Mouse (Mus musculus) liver, adult 2 months (tissue): ENCODE data around the gene Golga2.

ENCODE experiments used
- CTCF ChIP-seq: fragments of 200-500 bp; IDR thresholded peaks from 2 replicates; pipeline ENCODE4 v1.5.1; 2011; ENCODE audit warnings: low read depth, low read length, control low read depth
- POLR2A ChIP-seq: fragments of 200-500 bp; IDR thresholded peaks from 2 replicates; pipeline ENCODE4 v1.6.1; 2011; ENCODE audit warnings: low read length, control low read depth; ENCODE audit not compliant: insufficient read depth; ENCODE audit errors: extremely low read depth

DNA sequence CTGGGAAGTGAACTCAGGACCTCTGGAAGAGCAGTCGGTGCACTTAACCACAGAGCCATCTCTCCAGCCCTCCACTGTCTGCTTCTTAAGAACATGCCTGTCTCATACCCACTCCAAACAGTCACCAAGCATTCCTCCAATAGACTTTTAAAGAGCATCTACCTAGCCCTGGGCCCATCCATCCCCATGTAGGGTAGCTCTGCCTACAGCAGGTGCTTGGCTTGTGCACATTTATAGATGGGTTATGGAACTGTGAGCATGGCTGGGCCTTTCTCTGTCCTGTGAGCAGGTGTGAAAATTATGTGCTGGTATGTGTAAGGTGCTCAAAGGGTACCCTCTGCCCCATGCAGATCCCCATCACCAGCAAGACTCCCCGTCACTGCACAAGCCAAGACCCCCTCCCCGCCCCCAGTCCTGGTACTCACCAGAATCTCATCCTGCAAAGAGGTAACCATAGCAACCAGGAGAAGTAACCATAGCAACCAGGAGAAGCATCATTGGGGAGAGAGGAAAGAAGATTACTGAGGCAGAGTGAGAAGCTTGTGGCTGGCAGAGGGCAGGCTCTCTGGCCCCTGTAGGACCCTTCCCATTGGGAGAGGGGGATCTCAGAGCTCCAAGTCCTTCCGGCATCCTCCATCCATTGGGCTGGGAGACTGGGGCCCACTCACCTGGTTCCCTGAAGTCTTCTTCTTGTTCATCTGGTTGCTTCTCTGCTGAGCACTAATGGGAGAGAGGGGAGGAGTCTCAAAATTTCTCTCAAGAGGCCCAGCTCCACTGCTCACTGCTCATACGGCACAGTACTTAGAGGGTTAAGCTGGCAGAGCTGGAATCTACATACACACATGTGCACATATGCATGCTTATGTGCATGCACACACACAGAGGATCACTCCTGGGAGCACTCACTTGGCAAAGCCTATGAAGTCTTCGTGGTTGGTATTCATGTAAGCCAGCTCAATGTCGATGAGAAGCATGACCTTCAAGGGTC, 35.9 kb downstream of the Golga2 start:
- TF ChIP-seq CTCF (no peak), POLR2A (no peak)
